Mouse (Mus musculus) thymus, postnatal 4 days (tissue): ENCODE data around the gene Igfbp7.

Experiments
- DNase-seq: peaks from one replicate; pipeline ENCODE4 v3.0.0; 2021

Igfbp7 gene

DNA sequence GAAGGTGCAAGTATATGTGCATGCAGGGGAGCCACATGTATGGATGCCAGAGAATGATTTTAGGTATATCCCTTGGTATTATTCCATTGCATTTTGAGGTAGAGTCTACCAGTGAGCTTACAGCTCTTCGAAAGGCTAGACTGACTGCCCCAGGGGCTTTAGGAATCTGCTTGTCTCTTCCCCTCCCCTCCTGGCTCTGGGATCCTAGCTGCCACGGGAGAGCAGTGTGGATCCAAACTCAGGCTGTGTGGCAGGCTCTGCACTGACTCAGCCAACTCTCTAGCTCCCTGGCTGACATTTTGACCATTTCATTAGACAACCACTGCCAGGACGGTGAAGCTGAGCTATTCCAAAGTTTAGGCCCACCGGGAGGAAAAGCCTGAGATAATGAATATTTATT is 32.3 kb downstream of the Igfbp7 start:
- DNase-seq, result no peak

DNA sequence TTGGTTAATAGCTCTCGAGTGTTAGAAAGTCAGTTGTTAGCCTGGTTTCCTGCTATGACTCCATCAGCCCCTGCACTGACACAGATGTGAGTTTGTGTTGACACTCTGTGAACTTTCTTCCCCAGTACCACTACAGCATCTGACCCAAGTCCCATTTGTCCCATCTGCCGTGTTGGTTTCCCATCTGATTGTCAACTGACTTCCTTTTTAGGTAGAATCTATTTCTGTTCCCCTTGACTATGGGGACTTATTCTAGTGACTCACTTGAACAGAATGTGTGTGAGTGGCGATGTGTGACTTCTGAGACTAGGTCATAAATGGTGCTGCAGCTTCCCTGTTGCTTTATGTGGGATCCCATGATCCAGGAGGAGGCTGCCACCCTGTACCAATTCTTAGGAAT is 32.9 kb downstream of the Igfbp7 start:
- DNase-seq, result no peak

DNA sequence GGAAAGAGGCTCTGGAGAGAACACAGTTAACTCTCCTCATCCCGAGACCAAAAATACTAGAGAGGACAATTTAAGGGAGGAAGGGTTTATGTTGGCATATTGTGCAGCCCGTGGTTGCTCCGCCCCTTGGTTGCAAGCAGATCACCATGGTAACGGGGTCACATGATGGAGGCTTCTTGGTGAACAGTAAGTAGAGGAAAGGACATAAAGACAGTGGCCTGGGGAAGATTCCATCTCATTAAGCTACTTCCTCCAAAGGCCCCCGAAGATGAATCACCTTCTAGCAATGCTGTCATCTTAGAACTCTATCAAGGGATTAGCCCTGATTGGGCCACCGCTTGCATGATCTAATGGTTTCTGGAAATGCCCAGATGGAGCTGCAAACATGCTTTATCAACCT is 35.1 kb downstream of the Igfbp7 start:
- peak; percentile 69 for DNase-seq

DNA sequence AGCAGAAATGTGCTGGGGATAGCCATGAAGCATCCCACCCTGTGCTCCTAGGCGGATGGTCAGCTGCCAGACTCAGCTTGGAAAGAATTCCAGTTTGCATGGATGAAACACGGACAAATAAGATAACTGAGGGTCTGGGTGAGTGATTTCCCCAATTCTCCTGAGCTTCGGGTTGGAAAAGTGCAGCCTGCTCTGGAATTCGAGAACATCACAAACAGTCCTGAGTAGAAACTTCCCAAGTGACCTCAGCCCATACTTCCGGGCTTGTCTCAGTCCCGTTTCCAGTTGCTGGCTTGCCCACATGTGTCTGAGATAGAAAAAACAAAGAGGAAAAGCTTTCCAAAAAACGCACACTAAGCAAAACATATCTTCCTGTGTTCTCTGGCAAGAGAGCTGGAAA is 35.6 kb downstream of the Igfbp7 start:
- DNase-seq, result no peak

DNA sequence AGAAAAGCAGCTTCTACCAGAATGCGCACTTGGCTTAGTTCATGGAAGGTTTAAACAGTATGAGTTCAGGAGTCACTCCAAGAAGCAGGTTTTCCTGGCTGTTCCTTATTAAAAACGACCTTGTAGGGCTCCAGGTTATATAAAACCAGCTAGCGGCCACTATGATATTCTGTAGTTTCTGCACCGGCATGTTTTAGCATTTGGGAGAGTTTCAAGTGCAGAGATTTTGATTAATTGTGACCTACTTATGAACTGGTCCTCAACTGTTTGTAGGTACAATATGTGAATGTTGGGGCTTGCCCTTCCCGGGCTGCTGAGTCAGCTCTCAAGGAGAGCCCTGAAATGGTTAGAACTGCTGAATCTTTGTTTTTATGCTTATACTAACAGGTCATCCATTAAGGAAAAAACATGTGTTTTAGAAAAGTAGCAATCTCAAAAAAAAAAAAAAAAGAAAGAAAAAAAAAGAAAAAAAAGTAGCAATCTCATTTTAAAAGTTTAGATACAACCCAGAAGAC is 37.4 kb downstream of the Igfbp7 start:
- no peak for DNase-seq

DNA sequence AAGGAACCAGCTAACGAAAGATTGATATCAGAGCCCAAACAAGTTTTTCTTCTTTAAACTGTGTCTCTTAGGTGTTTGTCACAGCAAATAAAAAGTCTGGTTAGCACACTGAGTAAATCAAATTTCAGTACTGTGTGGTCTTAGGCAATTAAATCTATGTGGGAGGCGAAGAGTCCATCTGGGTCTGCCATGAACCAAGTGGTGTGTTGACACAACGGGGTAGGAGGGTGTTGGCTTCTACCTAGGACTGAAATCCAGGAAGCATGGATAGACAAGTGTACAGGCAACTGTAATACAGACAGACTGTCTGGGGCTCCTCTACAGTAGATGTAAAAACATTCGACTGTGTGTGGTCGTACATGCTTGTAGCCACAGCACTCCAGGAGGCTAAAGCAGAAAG is 38.4 kb downstream of the Igfbp7 start:
- DNase-seq, result no peak

DNA sequence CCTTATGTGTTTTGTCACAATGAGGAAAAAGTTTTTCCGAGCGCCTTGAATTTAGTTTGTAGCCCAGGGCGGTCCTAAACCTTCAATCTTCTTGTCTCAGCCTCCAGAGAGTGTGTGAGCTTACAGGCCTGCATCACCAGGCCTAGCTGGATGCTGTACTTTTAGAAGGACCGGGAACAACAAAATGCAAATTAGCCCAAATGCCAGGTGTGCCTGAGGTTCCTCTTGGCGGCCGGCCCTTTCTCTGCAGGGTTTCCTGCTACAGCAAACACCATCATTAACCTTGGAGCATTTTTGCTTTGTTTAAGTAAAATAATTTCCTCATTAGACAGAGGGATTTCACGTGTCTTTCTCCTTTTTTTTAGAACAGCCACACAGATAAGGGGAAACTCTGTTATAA is 39.6 kb downstream of the Igfbp7 start:
- DNase-seq, result no peak

DNA sequence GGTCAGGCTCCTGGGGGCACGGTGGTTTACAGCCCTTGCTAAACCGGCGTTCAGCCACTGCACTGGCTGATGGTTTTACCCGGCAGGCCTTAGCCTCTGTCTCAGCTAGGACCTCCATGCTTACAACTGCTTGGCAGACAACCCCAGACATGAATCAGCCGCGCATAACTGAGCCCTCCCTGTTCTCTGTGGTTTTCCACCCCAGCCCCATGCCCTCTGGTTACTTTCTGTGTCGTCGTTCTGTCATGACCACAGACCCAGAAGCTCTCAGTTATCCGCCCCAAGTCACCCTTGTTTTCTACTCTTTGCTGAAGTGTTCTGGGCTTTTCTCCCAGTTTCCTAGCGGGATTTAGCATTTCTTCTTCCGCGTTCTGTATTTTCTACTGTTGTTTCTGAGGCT is 40.2 kb downstream of the Igfbp7 start:
- DNase-seq, result peak; percentile 26

DNA sequence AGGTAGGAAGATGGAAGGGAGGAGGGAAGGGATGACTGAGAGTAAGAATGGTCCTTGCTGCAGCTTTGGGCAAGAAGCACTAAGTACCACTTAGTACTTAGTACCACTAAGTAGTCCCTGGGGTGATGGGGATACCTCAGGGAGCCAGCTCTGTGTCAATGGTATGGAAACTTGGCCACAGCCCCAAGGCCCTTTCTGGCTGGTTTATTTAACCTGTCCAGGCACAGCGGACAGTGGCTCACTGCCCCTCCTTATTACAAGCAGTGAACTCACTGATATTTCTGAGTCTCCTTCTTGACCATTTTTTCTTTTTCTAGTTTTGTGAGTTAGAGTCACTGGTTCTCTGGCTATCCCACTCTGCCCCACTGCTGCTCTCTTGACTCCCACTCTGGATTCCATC is 40.7 kb downstream of the Igfbp7 start:
- no peak for DNase-seq

DNA sequence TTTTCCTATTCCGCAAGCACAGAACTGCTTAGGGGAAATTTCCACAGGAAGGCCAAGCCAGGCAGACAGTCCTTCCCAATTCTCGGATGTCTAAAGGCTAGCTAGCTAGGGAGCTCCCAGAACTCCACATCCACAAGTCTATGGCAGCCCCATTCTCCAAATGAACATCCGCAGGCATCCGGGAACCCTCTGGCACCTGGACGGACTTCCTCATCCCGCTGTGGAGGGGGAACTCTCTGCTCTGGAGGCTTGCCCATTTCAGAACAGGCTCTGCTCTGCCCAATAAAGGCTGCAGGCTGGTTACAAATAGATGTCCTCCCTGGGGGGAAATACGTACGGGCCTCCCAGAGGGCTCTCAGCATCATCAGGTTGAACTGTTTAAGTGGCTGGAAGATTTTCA is 41.5 kb downstream of the Igfbp7 start:
- DNase-seq, result no peak

DNA sequence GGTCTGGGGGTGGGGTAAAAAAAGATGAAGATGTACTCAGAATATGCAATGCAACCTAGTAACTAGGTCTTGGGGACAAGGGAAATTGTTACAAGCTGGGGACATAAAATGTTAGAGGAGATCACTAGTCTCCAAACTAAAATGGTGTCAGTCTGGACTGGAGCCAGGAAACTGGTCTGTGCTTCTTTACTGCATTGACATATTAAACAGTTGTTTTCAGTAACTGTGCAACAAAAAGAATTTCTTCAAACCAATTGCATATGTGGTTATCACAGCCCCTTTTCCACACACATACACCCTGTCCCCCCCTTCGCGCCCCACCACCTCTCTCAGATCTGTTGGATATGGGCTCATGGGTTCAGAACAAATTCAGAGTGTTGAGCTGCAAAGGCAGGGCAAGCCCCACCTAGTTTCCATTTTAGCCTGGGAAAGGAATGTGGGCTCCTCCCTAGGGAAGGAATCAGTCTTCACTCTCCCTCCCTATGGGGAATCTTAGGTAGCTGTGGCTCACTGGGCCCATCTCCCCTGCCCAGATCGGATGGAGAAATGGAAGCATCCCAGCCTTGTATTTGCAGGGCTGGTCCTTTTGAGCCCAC is 43.3 kb downstream of the Igfbp7 start:
- no peak for DNase-seq

DNA sequence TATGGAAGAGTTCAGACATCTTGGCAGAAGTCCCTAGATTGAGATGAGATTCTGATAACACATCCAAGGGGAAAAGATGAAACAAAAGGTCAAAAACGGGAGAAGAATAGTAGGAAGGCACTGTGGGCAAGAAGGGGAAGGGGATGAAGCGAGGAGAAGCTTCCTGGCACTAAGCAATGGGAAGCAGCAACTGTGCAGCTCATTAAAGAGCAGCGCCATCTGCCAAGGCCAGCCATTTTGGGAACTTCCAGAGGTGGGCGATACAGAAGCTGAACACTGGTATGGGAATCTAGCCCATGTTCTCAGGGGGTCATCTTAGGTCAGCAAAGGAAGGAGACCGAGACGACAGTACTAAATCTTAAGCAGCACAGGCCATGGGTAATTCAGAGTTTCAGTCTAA is 44.2 kb downstream of the Igfbp7 start:
- no peak for DNase-seq

DNA sequence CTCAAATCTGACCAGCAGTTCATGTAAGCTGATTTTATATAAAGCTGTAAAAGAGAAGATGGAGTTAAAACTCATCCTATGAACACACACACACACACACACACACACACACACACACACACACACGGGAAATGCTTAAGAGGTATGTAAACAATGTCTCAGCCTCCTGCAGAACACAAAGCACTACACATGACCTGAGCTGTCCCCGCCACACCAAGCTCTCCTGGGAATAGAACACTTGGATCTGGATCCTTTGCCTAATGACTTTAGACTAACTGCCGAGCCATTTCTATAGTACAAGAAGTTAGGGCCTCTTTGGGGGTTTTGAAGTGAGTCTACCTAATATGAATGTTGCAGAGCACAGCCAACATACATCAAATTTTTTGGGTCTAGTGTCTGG is 45.7 kb downstream of the Igfbp7 start:
- DNase-seq, result no peak

DNA sequence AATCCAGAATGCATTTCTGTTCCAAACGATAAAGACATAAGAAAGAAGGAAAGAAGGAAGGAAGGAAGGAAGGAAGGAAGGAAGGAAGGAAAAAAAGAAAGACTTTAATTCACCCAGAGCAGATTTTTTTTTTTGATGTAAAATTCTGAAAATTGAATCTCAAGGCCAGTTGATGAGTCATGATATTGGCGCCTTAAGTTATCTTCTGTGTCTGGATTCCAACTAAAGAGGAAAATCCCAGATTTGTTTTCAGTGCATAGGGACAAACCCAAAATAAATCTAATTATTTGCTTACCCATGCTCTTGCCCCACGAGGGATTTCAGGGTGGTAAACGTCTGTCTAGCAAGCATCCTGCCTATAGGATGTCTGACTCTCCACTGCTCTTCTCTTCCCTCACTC is 46.8 kb downstream of the Igfbp7 start:
- no peak for DNase-seq

DNA sequence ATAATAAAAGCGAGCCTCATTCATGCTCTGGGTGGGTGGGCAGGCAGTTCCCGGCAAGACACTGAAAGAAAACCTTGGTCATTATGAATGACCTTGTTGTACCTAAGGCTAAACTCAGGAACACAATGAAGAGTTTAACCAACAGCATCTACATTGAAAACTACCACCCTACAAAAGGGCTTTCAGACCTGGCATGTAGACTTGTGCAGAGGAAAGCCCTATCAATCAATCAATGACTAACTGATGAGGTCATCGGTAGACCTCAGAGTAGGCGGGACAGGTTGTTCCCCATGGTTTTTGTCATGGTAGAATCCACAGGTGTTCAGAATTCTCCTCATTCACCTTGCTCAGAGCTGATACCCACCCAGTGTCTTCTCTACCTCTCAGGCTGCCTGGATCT is 47.9 kb downstream of the Igfbp7 start:
- DNase-seq, result no peak

DNA sequence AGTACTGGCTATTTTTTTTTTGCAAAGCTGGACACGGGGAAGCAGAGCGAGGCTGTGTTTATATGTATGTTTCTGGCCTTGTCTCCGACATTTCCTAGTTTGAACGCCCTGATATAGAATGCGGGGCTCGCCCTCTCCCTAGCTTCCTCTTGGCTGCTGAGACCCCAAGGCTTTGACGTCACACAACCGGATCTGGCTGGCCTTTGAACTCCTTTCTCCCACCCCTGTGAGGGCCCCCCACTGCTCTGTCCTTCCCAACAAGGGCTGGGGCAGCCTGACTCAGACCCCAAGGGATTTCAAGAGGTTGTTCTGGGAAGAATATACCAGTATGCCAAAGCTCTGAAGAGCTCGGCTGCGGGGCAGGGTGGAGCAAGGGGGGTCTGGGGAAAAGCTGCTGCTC is 49.5 kb downstream of the Igfbp7 start:
- peak; percentile 58 for DNase-seq

DNA sequence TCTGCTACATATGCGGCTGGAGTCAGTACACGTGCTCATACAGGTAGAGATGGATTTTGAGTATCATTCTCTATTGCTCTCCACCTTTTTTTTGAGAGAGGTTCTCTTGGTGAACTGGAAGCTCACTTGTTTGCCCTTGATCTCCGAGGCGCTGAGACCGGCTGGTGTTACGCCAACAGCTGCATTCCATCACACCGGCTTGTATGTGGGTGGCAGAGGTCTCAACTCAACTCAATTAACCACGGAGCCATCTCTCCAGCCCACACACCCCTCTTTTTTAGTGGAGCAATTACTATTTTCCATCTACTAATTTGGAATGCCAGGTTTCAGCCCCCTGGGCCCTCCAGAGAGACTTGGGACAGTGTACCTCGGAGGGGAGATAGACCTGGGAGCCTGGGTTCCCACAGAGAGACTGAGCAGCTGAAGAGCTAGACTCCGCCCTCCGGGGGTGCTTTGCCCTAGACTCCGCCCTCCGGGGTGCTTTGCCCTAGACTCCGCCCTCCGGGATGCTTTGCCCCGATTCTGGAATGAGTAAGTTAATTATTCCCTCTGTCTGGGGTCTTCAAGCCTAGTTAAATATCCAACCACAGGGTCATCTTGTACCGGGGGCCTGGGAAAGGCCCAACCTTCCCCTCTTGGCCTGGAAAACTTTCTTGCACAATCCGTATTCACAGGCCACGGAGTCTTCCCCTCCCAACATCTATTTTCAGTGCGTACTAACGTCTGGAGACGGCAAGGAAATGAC is 50.3 kb downstream of the Igfbp7 start:
- DNase-seq, result peak; percentile 87

DNA sequence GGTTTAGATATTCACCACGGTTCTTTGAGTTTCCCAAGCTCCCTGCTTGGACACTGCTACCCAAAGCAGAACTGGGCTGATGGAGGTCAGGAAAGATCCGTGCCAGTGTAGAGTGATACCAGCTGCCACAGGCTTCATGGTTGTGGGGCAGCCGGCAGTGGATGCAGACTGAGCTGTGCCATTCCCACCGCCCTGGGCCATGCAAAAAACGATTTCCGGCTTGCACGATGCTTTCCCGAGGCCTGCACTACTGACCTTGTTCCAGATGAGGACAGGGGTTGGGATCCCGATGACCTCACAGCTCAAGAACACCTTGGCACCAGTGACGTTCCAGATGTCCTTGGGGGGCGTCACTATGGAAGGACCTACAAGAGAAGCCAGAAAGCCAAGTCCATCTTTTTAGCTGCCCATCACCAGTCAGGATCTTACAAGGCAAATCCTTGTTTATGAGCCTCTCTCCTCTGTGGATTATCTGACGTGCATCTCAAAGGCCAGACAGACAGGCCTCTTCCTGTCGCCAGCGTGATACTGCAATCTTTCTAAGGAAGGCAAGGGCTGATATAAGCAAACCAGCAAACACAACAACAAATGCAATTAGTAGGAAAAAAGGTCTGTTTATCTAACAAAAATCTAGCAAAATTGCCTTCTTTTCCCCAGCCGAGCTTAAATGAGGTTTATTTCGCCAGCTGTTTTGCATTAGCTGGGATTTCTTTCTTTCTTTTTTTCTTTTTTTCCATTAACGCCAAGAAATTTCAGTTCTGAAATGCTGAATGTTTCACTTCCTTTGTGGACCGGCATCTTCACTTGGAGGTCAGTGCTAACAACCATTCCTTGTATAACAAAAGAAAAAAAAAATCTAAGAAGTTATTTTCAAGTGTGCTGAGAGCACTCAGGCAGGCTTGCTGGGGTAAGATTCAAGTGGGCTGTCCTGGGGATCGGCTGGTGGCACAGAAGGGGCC is 52.3 kb downstream of the Igfbp7 start:
- DNase-seq, result no peak

DNA sequence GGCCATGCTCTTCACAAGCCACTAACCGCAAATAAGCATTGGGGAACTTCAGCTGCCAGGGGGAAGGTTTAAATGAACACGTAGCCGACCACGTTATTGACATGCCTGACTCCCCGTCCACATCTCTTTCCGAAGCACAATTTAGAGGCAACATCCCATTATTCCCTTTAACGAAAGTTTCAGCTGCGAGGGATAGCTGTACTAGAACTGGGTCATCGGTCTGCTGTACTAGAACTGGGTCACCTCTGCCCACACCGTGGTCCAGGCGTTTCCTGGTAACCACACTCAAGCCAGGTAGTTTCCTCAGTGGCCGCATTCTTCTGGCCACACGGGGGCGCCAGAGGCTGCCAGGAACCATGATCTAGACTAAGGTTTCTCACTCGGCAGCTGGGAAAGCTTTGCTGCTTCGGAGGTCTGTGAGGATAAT is 53.5 kb downstream of the Igfbp7 start:
- peak; percentile 90 for DNase-seq

DNA sequence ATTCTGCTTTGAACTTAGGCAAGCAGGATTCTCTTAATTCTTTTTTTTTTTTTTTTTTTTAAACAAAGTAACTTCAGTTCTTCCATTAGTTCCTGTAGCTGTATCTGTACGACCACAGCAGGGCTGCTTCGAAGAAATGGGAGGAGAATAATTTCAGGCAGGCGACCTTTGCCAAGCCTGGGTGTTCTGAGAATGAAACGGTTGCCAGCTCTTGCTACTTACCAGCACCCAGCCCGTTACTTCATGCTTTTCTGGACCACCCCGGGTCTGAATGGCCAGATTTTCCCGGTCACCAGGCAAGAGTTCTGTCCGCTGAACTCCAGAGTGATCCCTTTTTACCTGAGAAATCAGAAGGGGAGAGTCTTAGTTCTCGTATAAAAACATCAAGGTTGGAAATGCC is 56.1 kb downstream of the Igfbp7 start:
- no peak for DNase-seq

DNA sequence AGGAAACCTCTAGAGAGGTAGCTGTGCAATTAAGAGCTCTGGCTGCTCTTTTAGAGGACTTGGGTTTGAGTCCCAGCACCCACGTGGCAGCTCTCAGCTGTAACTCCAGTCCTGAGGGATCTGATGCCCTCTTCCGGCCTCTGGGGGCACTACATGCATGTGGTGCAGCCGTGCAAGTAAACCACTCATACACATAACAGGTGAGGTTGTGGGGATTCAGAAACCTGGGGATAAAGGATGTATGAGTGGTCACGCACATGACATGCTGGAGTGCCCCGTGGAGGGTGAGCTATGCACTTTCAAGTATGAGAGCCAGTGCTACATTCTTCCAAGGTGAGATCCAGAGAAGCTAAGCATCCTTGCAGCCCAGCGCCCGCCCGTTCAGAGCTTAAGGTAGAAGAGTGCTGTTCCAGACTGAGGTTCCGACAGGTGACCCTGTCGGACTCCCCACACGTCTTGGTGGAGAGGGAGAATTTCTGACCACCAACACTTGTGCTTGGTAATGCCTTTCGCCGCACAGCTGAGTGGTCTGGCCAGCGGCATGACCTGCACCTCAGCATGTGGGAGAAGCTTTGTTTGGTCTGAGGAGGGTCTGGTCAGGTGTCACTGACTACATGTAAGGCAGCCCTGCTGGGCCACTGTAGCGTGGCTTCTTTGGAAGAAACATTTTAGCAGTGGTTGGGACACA is 57.7 kb downstream of the Igfbp7 start:
- no peak for DNase-seq

DNA sequence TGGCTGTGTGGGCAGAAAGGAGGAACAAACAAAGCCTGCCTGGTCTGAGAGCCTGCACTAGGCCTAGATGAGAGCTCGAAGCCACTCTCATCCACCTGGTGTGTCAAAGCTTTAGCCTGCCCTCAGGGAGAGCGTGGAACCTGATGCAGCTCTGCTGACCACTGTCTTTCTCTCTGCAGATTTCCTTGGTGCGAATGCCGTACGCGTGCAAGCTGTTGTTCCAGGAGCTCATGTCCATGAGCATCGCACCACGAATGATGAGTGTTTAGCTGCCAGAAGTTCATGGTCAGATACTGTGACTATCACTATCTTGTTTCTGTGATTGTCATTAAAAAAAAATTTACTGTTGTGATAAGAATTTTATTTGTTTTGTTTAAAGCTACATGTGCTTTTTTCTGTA is 58.9 kb downstream of the Igfbp7 start:
- no peak for DNase-seq

DNA sequence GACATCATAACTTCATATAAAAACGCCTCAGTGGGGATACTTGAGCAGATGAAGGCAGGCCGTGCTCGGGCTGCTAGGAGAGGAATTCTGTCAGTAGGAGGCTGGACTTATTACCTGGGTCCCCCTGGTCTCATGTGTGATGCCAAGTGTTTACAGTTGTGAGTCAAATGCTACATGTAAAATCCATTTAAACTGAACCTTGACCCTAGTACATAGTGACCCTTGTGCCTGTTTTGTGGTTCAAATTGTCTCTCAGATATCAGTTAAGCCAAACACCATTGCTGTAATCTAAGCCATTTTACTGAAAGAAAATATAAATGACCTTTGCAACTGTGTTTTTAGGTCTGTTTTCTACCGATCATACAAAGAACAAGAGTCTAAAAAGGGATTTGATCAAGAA is 67.8 kb downstream of the Igfbp7 start:
- DNase-seq, result no peak
